Mouse (Mus musculus): ENCODE measurements around the gene Enho. TPM values are rescaled to one million over a fixed set of nuclear protein-coding genes. Genes with fewer than 3 reads are reported as not detected.

Gene Enho
- polyA plus RNA-seq, 1 experiment, result 0.39 TPM

GRCm38 (mm10) chr4:41634631-41635030, 5.5 kb downstream of the Enho start:
- Histone ChIP-seq H3K4me3 (replicated peaks) (no peak overlapping the region), H3K36me3 (replicated peaks; ENCODE audit: low read length) (no peaks in the 10 kb centered on the region), H3K4me1 (peaks cover 22% of the 10 kb centered on the region), H3K9me3 (peaks cover 26% of the 10 kb centered on the region), H3K27me3 (replicated peaks) (peaks cover 88% of the 10 kb centered on the region)
- TF ChIP-seq FLI1 (IDR thresholded peaks at IDR 0.05; ENCODE audit: low read length), result no peak
- no peak for TF ChIP-seq GATA1 (IDR thresholded peaks at IDR 0.05; ENCODE audit: borderline replicate concordance, low read length)

DNA sequence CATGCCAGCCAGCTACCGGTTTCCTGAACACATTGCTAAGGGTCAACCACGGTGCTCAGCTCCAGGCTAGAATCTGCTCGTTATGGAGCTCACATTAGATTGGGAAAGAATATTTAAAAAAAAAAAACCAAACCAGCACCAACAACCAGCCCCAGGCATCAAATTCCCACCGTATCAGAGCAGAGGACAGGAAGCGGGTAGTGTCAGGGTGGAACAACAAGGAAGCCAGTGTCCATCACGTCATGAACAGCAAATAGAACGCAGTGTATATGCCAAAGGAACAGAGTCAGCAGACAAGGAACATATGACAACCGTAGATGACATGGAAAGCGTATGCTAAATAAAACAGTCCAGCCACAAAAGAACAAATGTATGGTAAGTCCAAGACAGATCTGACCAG, 7.1 kb downstream of the Enho start:
- TF ChIP-seq FLI1 (IDR thresholded peaks at IDR 0.05; ENCODE audit: low read length) (no peak), GATA1 (IDR thresholded peaks at IDR 0.05; ENCODE audit: borderline replicate concordance, low read length) (no peak)
- Histone ChIP-seq H3K4me3 (replicated peaks) (no peak overlapping the region), H3K4me1 (peaks cover 18% of the 10 kb centered on the region), H3K36me3 (replicated peaks; ENCODE audit: low read length) (no peaks in the 10 kb centered on the region), H3K27me3 (replicated peaks) (peaks cover 86% of the 10 kb centered on the region), H3K9me3 (peaks cover 16% of the 10 kb centered on the region)

- Histone ChIP-seq H3K9me3 (no peaks in the 10 kb centered on the region), H3K36me3 (replicated peaks; ENCODE audit: low read length) (no peaks in the 10 kb centered on the region), H3K4me3 (replicated peaks) (no peak overlapping the region), H3K4me1 (peaks cover 18% of the 10 kb centered on the region), H3K27me3 (replicated peaks) (peaks cover 82% of the 10 kb centered on the region)
- TF ChIP-seq FLI1 (IDR thresholded peaks at IDR 0.05; ENCODE audit: low read length) (no peak), GATA1 (IDR thresholded peaks at IDR 0.05; ENCODE audit: borderline replicate concordance, low read length) (no peak)
Observed at GRCm38 (mm10) chr4:41631390-41631789, 8.7 kb downstream of the Enho start.

GRCm38 (mm10) chr4:41630196-41630595, 9.9 kb downstream of the Enho start:
- Histone ChIP-seq H3K9me3 (no peaks in the 10 kb centered on the region), H3K36me3 (replicated peaks; ENCODE audit: low read length) (no peaks in the 10 kb centered on the region), H3K4me3 (replicated peaks) (no peak overlapping the region), H3K27me3 (replicated peaks) (peaks cover 78% of the 10 kb centered on the region), H3K4me1 (peaks cover 18% of the 10 kb centered on the region)
- TF ChIP-seq GATA1 (IDR thresholded peaks at IDR 0.05; ENCODE audit: borderline replicate concordance, low read length) (no peak), FLI1 (IDR thresholded peaks at IDR 0.05; ENCODE audit: low read length) (no peak)

DNA sequence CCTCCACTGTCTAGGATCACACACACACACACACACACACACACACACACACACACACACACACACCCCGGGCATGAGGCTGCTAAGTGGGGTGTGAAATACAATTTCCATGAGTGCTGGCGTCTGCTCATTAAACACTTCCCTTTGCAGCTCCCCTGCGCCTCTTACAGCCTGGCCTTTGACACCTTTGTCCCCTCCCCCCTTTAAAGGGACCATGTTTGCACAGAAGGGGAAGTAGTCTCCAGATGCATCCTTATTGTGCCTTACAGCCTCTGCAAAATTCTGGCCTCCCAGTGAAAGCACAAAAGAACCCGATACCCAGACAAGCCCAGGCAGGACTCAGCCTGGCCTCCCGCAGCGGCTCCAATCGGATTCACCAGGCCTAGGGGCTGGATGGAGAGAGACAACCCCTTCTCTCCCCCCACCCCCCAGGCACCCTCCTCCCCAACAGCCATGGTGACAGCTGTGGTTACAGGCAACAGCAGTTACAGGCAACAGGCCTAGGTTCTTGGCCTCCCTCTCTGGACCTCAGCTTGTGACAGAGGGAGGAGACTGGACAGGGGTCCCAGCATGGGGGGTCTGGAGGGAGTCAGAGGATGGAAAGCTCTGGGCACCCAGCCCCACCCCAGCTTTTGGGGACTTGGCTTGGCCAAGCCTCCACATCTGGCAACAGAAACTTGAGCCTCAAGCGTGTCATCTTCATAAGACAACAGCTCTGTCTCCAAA, 11.8 kb downstream of the Enho start:
- TF ChIP-seq FLI1 (IDR thresholded peaks at IDR 0.05; ENCODE audit: low read length) (no peak), GATA1 (IDR thresholded peaks at IDR 0.05; ENCODE audit: borderline replicate concordance, low read length) (no peak)
- H3K9me3 ChIP-seq, result no peaks in the 10 kb centered on the region
- H3K4me1 ChIP-seq, result peaks cover 18% of the 10 kb centered on the region
- H3K36me3 ChIP-seq (replicated peaks; ENCODE audit: low read length), result no peaks in the 10 kb centered on the region
- no peak overlapping the region for H3K4me3 ChIP-seq (replicated peaks)
- H3K27me3 ChIP-seq (replicated peaks), result peaks cover 77% of the 10 kb centered on the region

DNA sequence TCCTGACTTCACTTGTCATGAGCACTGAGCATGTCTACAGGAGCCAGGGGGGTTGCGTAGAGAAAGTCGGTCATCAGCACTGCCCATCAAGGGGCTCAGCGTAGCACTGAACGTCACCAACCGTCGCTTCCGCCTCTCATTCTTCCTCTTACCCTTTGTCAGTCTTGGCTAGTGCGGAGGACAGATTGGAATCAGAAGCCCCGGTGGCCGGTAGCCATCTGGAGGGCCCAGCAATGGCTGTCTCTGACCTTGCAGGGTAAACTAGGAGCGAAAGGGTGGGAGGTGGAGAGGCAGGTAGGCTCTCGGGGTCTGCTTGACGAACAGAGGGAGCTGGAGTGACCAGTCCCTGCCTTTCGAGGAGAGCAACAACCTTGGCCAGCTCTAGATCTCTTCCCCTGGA, 18.1 kb downstream of the Enho start:
- H3K9me3 ChIP-seq, result 0 out of 2 replicates have a peak, but pooled peaks cover 2% of the 10 kb centered on the region
- TF ChIP-seq GATA1 (IDR thresholded peaks at IDR 0.05; ENCODE audit: borderline replicate concordance, low read length), result no peak
- TF ChIP-seq FLI1 (IDR thresholded peaks at IDR 0.05; ENCODE audit: low read length), result no peak

DNA sequence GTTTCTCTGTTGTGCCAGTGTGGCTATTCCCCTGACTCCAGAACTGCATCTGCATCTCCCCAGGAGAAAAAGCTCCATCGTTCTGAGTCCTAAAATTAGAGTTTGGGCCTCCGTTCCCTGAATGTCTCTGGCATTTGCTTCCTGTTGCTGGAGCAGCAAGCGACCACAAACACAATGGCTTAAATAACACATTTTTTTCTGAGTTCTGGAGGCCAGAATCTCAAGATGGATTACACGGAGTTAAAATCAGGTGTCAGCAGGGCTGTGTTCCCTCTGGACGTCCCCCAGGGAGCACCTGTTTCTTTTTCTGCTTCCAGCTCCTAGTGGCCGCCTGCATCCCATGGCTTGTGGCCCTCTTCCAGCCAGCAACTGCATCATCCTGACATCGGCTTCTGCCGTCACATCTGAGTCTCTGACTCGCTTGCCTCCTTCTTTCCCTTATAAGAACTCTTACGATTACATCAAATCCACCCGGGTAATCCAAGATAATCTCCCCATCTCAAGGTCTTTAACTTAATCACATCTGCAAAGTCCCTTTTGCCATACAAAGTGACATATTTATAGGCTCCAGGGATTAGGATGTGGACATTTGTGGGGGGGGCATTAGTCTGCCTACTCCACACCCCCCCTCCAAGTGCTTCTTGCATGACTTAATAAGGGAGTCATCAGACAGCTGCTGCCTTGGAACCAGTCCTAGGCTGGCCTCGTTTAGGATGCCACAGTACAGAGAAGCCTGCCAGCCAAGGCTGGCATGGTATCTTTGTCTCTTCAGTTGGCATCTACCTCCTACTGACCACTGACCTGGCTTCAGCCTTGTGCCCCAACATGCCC, 21.0 kb downstream of the Enho start:
- no peaks in the 10 kb centered on the region for H3K36me3 ChIP-seq (replicated peaks; ENCODE audit: low read length)
- peaks cover under 1% of the 10 kb centered on the region; the same call in 1 of the 2 replicates for H3K4me1 ChIP-seq
- 0 out of 2 replicates have a peak, but pooled peaks cover 3% of the 10 kb centered on the region for H3K9me3 ChIP-seq
- no peak overlapping the region for H3K4me3 ChIP-seq (replicated peaks)
- TF ChIP-seq GATA1 (IDR thresholded peaks at IDR 0.05; ENCODE audit: borderline replicate concordance, low read length) (no peak), FLI1 (IDR thresholded peaks at IDR 0.05; ENCODE audit: low read length) (no peak)
- peaks cover 37% of the 10 kb centered on the region for H3K27me3 ChIP-seq (replicated peaks)

More for the DNA sequence above, 18.1 kb downstream of the Enho start:
- H3K36me3 ChIP-seq (replicated peaks; ENCODE audit: low read length), result no peaks in the 10 kb centered on the region
- peaks cover 45% of the 10 kb centered on the region for H3K27me3 ChIP-seq (replicated peaks)
- H3K4me3 ChIP-seq (replicated peaks), result no peak overlapping the region
- no peaks in the 10 kb centered on the region for H3K4me1 ChIP-seq

GRCm38 (mm10) chr4:41615661-41616599, 24.2 kb downstream of the Enho start:
- Histone ChIP-seq H3K4me1 (peaks cover 4% of the 10 kb centered on the region; the same call in 1 of the 2 replicates), H3K36me3 (replicated peaks; ENCODE audit: low read length) (no peaks in the 10 kb centered on the region), H3K4me3 (replicated peaks) (no peak overlapping the region), H3K9me3 (0 out of 2 replicates have a peak, but pooled peaks cover 3% of the 10 kb centered on the region), H3K27me3 (replicated peaks) (peaks cover 35% of the 10 kb centered on the region)
- TF ChIP-seq FLI1 (IDR thresholded peaks at IDR 0.05; ENCODE audit: low read length), result no peak
- TF ChIP-seq GATA1 (IDR thresholded peaks at IDR 0.05; ENCODE audit: borderline replicate concordance, low read length), result no peak

DNA sequence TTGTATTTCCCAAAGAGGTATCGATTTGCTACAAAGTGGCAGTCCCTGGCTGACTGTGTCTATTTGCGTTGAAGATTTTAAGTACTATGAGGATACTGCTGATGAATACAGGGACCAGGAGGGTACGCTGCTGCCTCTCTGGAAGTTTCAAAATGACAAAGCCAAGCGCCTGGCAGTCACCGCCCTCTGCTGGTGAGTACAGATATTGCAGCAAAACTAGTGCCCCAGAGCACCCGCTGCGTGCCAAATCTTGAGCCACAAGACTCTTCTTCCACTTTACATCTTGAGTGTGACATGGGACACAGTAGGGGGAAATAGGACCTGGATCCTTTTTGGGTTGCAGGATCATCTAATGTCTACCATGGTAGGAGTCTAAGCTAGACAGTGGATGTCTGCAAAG, 26.0 kb downstream of the Enho start:
- Histone ChIP-seq H3K9me3 (0 out of 2 replicates have a peak, but pooled peaks cover 3% of the 10 kb centered on the region), H3K4me1 (peaks cover 4% of the 10 kb centered on the region; the same call in 1 of the 2 replicates), H3K36me3 (replicated peaks; ENCODE audit: low read length) (no peaks in the 10 kb centered on the region), H3K4me3 (replicated peaks) (no peak overlapping the region), H3K27me3 (replicated peaks) (peaks cover 32% of the 10 kb centered on the region)
- TF ChIP-seq GATA1 (IDR thresholded peaks at IDR 0.05; ENCODE audit: borderline replicate concordance, low read length), result no peak
- TF ChIP-seq FLI1 (IDR thresholded peaks at IDR 0.05; ENCODE audit: low read length), result no peak

Measured in megakaryocyte, embryonic 14.5 days (primary cell).